Mouse (Mus musculus): ENCODE data around the gene Susd6. TPM values are rescaled to one million over a fixed set of nuclear protein-coding genes. Genes with fewer than 3 reads are reported as not detected.

Susd6 gene
- polyA plus RNA-seq, 2 experiments: 11.1 to 11.6 TPM

DNA sequence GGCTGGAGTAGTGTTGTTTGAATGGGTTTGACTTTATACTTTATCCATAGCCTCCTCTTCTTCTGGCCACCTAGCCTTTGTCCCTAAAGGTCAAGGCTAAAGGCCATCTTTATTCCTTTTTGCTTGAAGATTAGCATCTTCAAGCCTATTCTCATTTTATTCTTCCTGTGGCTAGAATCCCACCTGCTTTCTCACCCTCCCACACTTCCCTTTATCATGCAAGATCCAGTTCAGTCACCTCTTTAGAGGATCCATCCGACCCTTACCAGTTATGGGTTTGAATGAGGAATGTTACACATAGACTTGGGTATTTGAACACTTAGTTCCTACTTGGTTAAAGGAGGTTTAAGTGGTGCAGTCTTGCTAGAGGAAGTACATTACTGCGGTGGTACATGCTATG lies 48.5 kb downstream of the Susd6 start:
- WGBS (ENCODE audit: insufficient replicate concordance): 34% methylated on average over 2 of the region's 2 CpGs
- H3K27me3 ChIP-seq (ENCODE audit: control insufficient read depth, insufficient read depth, low read length): no peaks in the 10 kb centered on the region
- H3K36me3 ChIP-seq (replicated peaks; ENCODE audit: control insufficient read depth, insufficient read depth, low read depth): no peaks in the 10 kb centered on the region
- H3K9ac ChIP-seq (replicated peaks): no peak overlapping the region
- TF ChIP-seq CTCF (IDR thresholded peaks at IDR 0.05; ENCODE audit: low read depth): no peak
- no peak for TF ChIP-seq EP300 (IDR thresholded peaks at IDR 0.05; ENCODE audit: low read depth)
- no peaks in the 10 kb centered on the region for H3K9me3 ChIP-seq (ENCODE audit: control insufficient read depth, low read length)
- no peak for DNase-seq (ENCODE audit: low read depth in 3 of 3, low spot score in 3 of 3)
- H3K27ac ChIP-seq: no peak overlapping the region
- no peak for ATAC-seq (ENCODE audit: insufficient read depth)
- H3K4me2 ChIP-seq (ENCODE audit: low read depth): no peak overlapping the region
- peaks cover 3 to 14% of the 10 kb centered on the region in 2 experiments; a peak in 3 of 4 replicates for H3K4me1 ChIP-seq (replicated peaks; ENCODE audit: control insufficient read depth in 2 of 2, insufficient read depth in 2 of 2, low read length in 1 of 2)
- no peak overlapping the region for H3K4me3 ChIP-seq (ENCODE audit: insufficient read depth in 1 of 2, low read depth in 2 of 2, low read length in 2 of 2)

DNA sequence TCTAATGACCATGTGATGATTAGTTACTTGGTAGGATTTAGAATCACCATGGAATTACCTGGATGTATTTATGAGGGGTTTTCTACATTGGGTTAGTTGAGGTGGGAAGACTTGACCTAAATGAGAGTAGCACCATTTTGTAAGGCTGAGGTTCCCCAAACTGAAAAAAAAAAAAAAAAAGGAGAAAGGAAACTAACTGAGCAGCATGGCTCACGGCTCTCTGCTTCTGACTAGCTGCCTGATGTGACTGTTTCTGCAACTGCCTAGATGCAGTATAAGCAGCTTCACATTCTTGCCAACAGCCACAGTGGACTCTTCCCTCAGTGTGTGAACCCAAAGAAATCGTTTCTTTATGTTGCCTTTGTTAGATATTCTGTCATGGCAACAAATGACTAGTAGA lies 49.3 kb downstream of the Susd6 start:
- 53% methylated on average over 2 of the region's 2 CpGs for WGBS (ENCODE audit: insufficient replicate concordance)
- H3K4me1 ChIP-seq (replicated peaks; ENCODE audit: control insufficient read depth in 2 of 2, insufficient read depth in 2 of 2, low read length in 1 of 2): peaks cover 3 to 17% of the 10 kb centered on the region in 2 experiments; a peak in 3 of 4 replicates

DNA sequence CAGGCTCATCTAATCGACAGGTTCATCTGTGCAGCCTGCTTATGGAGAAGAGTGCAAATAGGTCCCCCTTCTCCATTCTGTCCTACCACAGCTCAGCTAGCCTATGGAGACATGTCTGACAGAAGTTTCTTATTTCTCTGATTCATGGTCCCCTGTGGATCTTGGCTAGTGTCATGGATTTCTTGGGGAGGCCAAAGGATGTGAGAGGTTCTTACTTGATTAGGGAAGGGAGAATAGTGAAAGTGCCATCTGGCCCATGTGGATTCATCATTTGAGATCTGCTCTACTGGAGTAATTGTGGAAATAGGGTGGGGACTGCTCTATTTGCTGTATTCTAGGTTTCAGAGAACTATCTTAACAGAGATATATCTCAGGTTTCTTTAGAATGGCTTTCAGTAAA lies 51.3 kb downstream of the Susd6 start:
- no peak overlapping the region for H3K27ac ChIP-seq
- H3K4me3 ChIP-seq (ENCODE audit: insufficient read depth in 1 of 2, low read depth in 2 of 2, low read length in 2 of 2): no peak overlapping the region
- 68% methylated on average over 1 of the region's 1 CpGs for WGBS (ENCODE audit: insufficient replicate concordance)
- TF ChIP-seq CTCF (IDR thresholded peaks at IDR 0.05; ENCODE audit: low read depth): no peak
- no peak for TF ChIP-seq EP300 (IDR thresholded peaks at IDR 0.05; ENCODE audit: low read depth)
- ATAC-seq (ENCODE audit: insufficient read depth): no peak
- H3K4me2 ChIP-seq (ENCODE audit: low read depth): no peak overlapping the region
- H3K36me3 ChIP-seq (replicated peaks; ENCODE audit: control insufficient read depth, insufficient read depth, low read depth): no peaks in the 10 kb centered on the region
- H3K27me3 ChIP-seq (ENCODE audit: control insufficient read depth, insufficient read depth, low read length): no peaks in the 10 kb centered on the region
- no peaks in the 10 kb centered on the region for H3K9me3 ChIP-seq (ENCODE audit: control insufficient read depth, low read length)
- DNase-seq (ENCODE audit: low read depth in 3 of 3, low spot score in 3 of 3): no peak
- H3K4me1 ChIP-seq (replicated peaks; ENCODE audit: control insufficient read depth in 2 of 2, insufficient read depth in 2 of 2, low read length in 1 of 2): peaks cover 8 to 21% of the 10 kb centered on the region in 2 experiments; a peak in 3 of 4 replicates
- no peak overlapping the region for H3K9ac ChIP-seq (replicated peaks)

More for the DNA sequence above, 49.3 kb downstream of the Susd6 start:
- TF ChIP-seq EP300 (IDR thresholded peaks at IDR 0.05; ENCODE audit: low read depth): no peak
- Histone ChIP-seq H3K27me3 (ENCODE audit: control insufficient read depth, insufficient read depth, low read length) (no peaks in the 10 kb centered on the region), H3K4me3 (ENCODE audit: insufficient read depth in 1 of 2, low read depth in 2 of 2, low read length in 2 of 2) (no peak overlapping the region), H3K27ac (no peak overlapping the region), H3K4me2 (ENCODE audit: low read depth) (no peak overlapping the region), H3K9ac (replicated peaks) (no peak overlapping the region), H3K36me3 (replicated peaks; ENCODE audit: control insufficient read depth, insufficient read depth, low read depth) (no peaks in the 10 kb centered on the region), H3K9me3 (ENCODE audit: control insufficient read depth, low read length) (no peaks in the 10 kb centered on the region)
- no peak for DNase-seq (ENCODE audit: low read depth in 3 of 3, low spot score in 3 of 3)
- no peak for ATAC-seq (ENCODE audit: insufficient read depth)

DNA sequence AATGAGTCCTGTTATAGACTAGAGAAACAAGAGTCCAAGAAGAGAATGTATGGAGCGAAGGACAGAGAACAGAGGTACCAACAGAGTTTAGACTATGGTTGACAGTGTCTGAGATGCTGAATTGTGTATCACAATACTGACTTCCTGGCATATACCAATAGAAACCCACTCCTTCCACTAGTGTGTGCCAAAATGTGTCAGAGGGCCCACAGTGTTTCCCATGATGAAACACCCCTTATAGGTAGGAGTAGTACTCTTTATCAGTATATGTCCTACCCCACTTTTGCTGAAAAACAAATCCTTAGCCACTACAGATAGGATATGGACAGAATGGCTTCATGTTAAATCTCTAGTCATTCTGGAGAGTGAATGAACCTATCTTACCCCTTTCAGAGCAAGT lies 52.3 kb downstream of the Susd6 start:
- WGBS (ENCODE audit: insufficient replicate concordance): 90% methylated on average over 1 of the region's 1 CpGs
- ATAC-seq (ENCODE audit: insufficient read depth): no peak
- peaks cover 6 to 24% of the 10 kb centered on the region in 2 experiments; a peak in 3 of 4 replicates for H3K4me1 ChIP-seq (replicated peaks; ENCODE audit: control insufficient read depth in 2 of 2, insufficient read depth in 2 of 2, low read length in 1 of 2)
- DNase-seq (ENCODE audit: low read depth in 3 of 3, low spot score in 3 of 3): no peak
- H3K9ac ChIP-seq (replicated peaks): no peak overlapping the region
- no peak overlapping the region for H3K4me2 ChIP-seq (ENCODE audit: low read depth)
- H3K27me3 ChIP-seq (ENCODE audit: control insufficient read depth, insufficient read depth, low read length): no peaks in the 10 kb centered on the region
- no peaks in the 10 kb centered on the region for H3K36me3 ChIP-seq (replicated peaks; ENCODE audit: control insufficient read depth, insufficient read depth, low read depth)
- no peak for TF ChIP-seq EP300 (IDR thresholded peaks at IDR 0.05; ENCODE audit: low read depth)
- no peak for TF ChIP-seq CTCF (IDR thresholded peaks at IDR 0.05; ENCODE audit: low read depth)
- H3K9me3 ChIP-seq (ENCODE audit: control insufficient read depth, low read length): no peaks in the 10 kb centered on the region
- H3K27ac ChIP-seq: no peak overlapping the region
- no peak overlapping the region for H3K4me3 ChIP-seq (ENCODE audit: insufficient read depth in 1 of 2, low read depth in 2 of 2, low read length in 2 of 2)

DNA sequence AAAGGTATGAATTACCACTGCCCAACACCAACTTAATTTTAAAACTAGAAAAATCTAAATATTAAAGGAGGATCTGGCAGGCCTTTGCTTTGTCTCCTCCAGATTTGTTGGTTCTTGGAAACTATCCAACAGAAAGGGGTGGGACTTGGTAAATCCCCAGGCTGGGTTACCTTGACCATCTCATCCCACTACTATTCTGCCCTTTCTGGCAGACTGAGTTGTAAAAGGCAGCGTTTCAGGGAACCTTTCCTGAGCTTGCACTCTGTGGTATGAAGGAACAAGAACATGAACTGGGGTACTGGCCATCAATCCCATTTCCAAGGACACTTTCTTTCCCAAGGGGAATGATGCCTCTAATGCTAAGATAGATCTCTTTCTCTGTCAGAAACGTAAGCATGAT lies 52.9 kb downstream of the Susd6 start:
- H3K9ac ChIP-seq (replicated peaks): no peak overlapping the region
- peaks cover 6 to 23% of the 10 kb centered on the region in 2 experiments; a peak in 3 of 4 replicates for H3K4me1 ChIP-seq (replicated peaks; ENCODE audit: control insufficient read depth in 2 of 2, insufficient read depth in 2 of 2, low read length in 1 of 2)
- no peak overlapping the region for H3K27ac ChIP-seq
- H3K4me3 ChIP-seq (ENCODE audit: insufficient read depth in 1 of 2, low read depth in 2 of 2, low read length in 2 of 2): no peak overlapping the region
- DNase-seq (ENCODE audit: low read depth in 3 of 3, low spot score in 3 of 3) (no peak), ATAC-seq (ENCODE audit: insufficient read depth) (no peak)
- H3K27me3 ChIP-seq (ENCODE audit: control insufficient read depth, insufficient read depth, low read length): no peaks in the 10 kb centered on the region
- H3K4me2 ChIP-seq (ENCODE audit: low read depth): no peak overlapping the region
- no peaks in the 10 kb centered on the region for H3K36me3 ChIP-seq (replicated peaks; ENCODE audit: control insufficient read depth, insufficient read depth, low read depth)
- TF ChIP-seq CTCF (IDR thresholded peaks at IDR 0.05; ENCODE audit: low read depth): no peak
- TF ChIP-seq EP300 (IDR thresholded peaks at IDR 0.05; ENCODE audit: low read depth): no peak
- no peaks in the 10 kb centered on the region for H3K9me3 ChIP-seq (ENCODE audit: control insufficient read depth, low read length)
- 81% methylated on average over 2 of the region's 2 CpGs for WGBS (ENCODE audit: insufficient replicate concordance)

Measured in liver, embryonic 14.5 days (tissue).